Mouse (Mus musculus) layer of hippocampus, adult 9-11 months (tissue): ENCODE measurements around the gene 4930512M02Rik.
"Not testable (repeated sequence)": the region's sequence is repeated elsewhere in the genome, so short reads cannot be mapped to it uniquely, and the experiment has no call there.

ENCODE experiments used
- DNase-seq: peaks from one replicate; pipeline ENCODE4 v3.0.0; 2022

Gene 4930512M02Rik

DNA sequence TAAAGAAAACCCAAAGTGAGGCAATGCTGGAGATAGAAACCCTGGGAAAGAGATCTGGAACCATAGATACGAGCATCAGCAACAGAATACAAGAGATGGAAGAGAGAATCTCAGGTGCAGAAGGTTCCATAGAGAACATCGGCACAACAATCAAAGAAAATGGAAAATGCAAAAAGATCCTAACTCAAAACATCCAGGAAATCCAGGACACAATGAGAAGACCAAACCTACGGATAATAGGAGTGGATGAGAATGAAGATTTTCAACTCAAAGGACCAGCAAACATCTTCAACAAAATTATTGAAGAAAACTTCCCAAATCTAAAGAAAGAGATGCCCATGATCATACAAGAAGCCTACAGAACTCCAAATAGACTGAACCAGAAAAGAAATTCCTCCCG is at the start of gene 4930512M02Rik:
4930512M02Rik (minus strand) TSS at position 101 of the 400 bp plus-strand sequence.
- not testable (repeated sequence) for DNase-seq

DNA sequence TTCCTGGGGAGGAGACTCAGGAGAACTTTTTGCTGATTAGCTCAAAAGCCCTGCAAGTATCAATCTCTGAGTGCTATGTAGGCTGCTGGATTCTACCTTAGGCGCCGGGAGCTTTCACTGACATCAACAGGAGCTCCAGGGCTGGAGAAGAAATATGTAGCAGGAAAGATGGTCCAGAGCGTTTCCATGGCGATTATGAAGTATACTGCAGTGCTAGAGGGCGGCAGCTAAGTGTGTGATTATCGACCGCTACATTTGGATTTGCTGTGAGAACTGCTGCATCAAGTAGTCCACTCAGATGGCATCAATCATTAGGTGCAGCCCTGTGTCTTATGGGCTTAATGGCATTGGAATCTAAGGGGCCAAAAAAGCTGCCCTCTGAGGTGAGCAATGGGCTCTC is 49.5 kb upstream of the 4930512M02Rik start:
- no peak for DNase-seq

DNA sequence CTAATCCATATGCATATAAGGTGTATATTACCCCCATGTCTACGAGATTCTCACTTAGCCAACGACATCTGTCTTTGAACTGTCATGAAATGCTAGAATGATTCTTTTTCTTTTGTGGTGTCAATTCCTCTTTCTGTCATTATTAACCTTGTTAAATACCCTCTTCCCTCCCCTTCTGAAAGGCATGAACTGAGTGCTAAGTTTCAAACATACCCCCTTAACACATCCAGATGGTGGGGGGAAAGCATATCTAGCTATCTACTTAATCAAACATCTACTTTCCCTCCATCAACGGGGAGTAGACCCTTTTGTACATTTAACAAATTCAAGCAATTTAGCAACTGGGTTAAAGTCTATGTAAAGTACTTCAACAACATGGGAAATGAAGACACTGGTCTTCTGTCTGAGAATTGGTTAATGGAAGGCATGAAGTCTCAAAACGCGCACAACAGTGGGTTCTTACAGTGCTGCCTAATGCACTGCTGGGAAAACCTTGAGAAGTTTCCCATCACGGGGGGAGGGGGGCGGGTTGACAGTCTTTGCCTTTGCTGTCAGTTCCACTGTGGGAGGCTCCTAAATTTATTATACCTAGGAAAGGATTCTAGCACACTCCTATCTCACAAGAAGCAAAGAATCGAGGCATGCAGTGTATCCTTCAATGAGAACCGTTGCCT is 48.6 kb upstream of the 4930512M02Rik start:
- no peak for DNase-seq

DNA sequence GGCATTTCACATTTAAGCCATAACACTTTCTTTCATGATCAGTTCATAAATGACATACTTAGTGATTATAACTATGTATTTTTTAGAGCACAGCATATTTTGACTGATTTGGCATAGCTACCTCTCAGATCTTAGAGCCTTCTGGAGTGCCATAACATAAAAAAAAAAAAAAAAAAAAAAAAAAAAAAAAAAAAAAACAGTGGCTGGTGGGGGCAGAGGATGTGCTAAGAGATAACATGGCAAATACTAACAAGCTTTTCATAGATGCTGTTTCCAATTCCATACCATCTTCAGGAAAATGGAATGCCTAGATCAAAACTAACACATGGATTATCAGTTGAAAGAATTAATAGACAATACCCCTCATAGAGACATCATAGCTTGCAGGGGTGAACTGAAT is 47.4 kb upstream of the 4930512M02Rik start:
- no peak for DNase-seq

DNA sequence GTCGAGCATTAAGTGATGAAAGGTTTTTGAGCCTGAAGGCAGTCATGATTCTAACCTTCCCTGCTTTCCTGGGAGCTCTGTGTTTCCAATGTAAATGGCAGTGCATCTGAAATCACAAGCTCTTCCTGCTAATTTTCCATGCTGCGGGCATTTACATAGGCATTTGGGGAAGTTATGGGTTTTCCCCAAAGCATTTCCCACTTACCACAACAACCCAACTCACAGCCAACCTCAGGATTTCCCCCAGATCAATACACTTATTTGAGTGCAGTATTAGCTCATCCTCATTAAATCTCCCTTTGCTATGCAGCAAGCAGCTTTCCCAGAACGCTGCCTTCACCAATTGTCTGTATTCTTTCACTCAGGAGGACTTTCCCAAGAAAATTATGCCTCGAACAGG is 45.3 kb upstream of the 4930512M02Rik start:
- no peak for DNase-seq

DNA sequence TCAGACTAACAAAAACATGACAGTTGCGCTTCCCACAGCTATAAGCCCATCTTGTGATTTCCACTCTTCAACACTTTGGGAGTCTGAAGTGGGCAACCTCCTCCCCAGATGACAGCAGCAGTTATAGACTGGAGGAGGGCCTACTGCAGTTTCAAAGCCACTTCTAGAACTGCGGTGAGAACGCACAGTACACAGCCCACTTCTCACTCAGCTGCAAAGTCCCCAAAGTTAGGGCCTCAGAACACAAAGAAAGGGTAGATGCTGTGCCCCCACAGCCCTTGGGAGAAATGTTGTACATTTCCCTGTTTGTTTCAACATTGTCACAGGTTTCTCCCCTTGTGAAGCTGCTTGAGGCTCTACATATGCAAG is 40.3 kb upstream of the 4930512M02Rik start:
- DNase-seq: no peak

DNA sequence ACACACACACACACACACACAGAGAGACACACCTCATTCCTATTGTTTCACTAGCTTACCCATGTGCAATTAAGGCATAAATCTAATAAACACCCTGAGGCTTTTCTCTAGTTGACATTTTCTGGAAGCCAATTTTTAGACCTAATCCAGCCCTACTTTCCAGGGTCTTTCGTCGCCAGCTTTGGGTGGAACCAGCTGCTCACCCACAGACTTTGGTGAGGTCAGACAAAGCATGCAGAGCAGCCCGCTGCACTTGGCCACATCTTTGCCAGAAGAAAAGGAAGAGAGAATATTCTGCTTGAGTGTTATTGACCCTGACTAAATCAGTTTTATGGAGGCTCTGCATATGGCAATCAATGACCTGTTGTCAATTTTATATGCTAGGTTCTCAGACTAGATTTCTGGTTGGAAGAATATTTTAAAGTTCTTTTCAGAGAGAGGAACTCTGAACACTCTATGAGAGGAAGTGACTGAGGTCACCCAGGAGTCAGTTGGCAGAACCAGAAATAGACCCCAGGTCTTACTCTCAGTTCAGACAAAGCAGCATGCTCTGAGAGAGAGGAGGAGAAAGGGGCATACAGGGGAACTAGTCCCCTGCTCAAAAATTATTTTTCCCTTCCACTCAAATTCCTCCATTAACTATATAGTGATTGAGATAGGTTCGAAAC is 39.8 kb upstream of the 4930512M02Rik start:
- DNase-seq: no peak

DNA sequence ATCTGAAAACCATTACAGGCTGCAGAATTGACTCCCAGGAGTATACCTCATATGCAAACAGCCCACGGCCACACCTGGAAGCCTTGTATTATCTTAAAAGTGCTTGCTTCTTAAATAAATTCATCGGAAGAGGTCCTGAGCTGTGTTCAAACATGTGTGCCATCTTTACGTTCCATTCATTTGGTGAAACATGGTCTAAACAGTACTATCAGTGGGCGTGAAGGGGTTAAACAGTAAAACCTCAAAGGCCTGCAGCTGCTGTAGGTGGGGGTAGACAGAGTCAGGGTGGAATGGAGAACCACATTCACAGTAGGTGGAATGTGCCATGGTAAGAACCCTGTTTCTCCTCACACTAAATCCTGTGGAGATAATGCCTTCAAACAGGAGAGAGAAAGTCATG is 33.0 kb upstream of the 4930512M02Rik start:
- DNase-seq: no peak

DNA sequence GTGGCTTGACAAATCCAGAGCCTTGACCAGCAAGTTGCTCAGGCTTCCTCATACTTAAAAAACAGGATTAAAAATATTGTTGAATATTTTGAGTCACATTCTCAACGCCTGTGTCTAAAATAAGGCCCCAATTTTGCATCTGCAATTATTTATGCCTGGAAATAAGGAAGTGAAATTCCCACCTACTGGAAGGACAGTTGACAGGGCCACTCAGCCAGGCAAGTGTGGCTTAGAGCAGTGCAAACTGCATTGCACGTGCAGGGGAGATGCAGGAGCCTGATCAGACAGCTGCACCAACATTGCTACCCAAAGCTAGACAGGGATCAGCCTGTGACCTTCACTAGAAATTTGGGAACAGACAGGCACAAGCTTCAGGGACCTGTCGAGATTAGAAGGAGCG is 31.2 kb upstream of the 4930512M02Rik start:
- DNase-seq: no peak

DNA sequence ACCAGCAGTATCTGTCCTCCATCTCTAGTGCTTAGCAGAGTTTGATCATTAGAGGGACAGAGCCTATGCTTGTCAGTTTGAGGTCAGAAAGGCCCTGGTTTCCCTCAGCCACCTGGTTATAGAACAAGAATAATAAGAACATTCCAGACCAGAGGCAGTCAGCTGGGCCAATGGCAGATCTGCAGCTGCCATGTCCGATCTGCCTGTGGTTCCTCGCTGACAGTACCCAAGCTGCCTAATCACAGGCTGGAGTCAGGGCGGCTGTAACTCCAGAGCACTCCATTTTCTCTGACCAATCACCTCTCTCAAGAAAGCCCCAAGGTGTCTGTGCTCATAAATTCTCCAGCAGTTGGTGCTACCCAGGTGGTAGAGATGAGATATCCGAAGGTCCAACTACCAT is 30.0 kb upstream of the 4930512M02Rik start:
- no peak for DNase-seq

DNA sequence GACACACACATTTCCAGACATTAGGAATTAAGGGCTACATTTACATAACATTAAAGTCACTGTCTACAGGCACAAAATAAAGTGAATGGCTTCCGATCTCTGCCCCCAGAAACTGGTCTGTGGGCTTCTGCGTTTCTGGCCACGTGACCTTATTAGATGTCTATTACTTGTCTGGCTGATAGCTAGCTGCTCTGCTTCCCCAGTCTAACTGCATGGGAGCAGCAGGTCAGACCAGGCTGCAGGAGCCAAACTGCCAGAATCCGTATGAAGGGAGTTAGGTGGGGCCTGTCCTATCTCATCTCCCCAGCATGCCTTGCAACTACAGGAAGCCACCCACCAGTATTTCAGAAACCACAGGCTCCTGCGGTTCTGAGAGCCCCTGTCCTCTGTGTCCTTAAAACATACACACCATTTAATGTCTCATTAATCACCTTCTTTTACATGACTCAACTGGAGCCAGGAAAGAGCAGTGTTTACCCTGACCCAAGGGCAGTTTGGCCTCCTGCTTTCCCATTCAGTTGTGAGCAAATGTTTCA is 29.4 kb upstream of the 4930512M02Rik start:
- no peak for DNase-seq

DNA sequence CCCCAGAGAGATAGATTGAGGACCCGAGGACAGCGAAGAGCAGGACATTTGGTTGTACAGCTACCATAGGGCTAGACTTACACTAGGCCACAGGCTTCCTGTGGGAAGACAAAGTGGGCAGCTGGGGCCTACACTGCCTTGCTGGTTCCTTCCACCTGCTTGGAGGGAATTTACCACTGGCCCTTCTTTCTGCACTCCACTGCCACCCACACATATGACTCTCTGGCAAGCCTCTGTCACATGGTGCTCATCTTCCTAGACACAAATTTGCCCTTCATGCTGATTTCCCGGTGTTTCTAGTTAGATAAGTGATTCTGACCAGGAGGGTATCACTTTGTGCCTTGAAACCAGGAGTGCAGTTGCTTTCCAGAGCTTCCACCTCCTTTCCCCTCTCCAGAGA is 28.8 kb upstream of the 4930512M02Rik start:
- DNase-seq: no peak

DNA sequence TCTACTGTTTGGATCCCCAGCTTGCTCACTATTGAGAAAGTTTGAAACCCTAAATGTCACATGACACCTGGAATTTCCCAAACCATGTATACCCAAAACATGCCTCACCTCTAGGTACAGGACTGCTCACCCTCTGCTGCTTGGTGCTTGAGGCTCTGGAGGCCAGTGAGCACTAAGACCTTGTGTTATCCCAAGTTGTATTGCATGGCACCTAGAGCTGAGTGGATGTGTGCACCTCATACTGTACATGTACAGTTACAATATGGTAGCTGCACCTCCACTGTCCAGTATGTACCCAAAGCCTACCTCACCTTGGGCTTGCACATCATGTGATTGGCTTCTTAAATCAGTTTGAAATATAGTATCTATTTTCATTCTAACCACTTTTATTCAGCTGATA is 16.7 kb upstream of the 4930512M02Rik start:
- DNase-seq: no peak

DNA sequence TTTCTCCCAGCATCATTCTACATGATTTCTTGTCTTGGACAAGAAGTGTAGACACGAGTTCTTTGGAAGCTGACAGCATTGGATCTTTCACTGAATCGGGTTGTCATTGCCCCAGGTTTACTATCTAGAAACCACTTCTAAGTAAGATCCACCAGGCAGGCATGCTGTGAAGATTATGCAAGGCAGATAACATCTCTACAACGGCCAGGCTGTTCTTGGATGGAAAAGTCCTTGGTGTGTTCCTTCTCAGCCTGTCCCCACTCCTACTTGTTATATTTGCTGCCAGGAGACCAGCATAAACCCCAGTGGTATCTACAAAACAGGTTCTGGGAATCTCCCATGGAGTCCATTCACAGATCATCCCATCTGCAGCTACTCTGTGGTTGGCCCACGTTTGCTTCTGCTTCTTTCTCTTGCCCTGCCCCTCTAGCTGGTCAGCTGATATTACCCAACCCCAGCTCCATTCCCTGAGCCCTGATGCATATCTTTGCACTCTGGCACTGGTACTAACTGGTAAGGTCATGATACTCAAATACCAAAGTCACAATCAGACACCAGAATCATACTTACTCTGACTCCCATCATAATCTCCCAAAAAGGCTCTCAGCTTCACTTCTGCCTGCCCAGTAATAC is 3.4 kb downstream of the 4930512M02Rik start:
- DNase-seq: no peak

DNA sequence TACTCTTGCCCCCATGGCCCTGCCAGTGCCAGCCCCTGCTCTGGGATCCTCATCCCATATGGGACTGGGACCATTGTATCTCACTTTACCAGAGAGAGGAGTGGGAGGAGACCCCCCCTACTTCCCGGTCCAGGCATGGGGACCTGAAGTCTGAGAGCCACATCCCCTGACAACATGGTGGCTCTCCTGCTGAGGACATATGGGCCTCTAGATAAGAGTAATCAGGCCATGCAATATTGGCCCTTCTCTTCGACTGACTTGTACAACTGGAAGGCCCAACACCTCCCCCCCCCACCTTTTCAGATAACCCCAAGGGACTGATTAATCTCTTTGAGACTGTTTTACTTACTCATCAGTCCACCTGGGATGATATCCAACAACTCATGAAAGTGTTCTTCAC is 18.4 kb downstream of the 4930512M02Rik start:
- no peak for DNase-seq

DNA sequence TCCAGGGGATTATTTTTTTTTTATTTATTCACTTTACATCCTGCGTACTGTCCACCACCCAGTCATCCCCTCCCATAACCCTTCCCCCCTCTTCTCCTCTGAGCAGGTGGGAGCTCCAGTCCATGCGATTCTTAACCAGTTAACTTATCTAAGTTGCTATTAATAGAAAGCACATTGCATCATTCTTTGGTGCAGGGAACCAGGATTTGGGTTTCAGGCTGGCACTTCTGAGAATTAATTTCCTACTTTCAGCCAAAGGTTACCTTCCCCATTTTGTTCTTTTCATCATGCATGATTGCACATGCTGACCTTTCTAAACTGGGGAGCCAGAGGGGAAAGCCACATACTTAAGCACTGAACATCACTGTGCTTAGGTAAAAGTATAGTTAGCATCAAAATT is 40.3 kb downstream of the 4930512M02Rik start:
- DNase-seq: no peak

DNA sequence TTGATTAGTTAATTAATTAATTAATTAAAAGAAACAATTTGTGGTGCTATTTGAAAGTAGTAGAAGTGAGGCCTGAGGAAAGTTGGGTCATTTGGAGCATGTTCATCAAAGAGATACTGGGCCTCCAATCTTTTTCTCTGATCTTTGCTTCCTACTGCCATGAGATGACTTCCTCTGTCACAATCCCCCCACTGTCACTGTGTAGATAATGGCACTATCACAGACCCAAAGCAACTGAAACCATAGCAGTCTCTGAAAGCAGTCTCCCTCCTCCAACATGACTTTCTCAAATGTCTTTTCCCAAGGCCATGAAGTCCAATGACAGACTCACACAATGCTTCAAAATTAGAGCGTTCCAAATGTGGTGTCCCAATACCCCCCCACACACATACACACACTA is 41.2 kb downstream of the 4930512M02Rik start:
- DNase-seq: no peak

DNA sequence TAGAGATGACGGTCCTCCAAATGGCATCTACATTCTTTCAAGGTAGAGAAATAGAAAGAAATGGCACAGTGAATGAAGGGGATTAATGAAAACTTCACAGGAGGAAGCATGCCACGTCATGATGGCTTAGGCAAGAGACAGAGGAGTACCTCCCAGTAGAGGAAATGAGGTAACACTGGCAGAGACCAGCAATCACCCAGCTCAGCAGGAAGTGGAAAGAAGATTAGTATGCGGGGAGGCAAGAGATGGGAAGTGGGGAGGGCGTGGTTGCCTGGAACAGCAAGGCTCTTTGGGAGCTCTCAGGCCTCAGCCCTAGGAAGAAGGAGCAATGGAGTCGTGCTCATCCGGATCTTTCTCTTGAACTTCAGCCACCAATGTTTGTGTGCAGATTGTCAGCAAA is 53.9 kb downstream of the 4930512M02Rik start:
- DNase-seq: no peak

DNA sequence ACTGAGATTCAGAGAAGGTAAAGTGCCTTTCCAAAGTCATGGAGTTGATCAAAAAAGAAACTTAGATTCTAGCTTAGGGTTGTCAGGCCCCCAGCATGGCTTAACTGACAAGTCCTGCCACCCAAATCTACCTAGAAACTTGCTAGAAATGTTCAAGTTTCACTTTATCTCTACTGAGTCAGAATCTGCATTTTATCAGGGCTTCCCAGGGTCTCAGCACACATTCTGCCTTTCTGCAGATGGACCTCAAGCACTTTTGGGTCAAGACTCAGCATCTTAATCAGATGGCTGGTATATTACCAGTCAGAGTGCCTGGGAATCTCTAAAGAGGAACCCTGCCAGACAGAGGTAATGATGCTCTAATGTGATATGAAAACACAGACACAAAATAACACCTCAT is 56.9 kb downstream of the 4930512M02Rik start:
- no peak for DNase-seq

DNA sequence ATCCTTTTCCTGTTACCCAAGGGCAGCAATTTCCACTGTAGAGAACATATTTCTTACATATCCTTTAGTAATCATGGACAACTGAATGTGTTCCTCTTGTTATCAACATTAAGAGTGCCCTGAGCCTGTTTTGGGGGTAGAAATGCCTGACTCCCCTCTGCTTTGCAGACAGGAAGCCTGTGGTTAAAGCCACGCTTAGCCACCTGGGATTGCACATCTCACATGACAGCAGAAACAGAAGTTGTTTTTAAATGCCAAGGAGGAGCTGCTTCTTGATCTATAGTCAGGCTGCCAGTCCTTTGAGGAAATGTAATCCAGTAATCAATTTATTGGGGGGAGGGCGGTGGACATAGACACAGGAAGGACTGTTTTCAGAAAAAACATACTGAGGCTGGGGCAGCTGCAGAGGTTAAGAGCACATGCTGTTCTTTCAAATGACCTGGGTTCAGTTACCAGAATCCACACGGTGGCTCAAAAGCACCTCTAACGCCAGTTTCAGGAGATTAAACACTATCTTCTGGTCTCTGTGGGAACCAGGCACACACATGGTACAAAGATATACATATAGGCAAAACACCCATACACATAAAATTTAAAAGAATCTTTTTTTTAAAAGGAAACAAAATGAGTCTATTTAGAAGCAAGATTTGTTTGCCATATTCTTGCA is 58.0 kb downstream of the 4930512M02Rik start:
- no peak for DNase-seq

DNA sequence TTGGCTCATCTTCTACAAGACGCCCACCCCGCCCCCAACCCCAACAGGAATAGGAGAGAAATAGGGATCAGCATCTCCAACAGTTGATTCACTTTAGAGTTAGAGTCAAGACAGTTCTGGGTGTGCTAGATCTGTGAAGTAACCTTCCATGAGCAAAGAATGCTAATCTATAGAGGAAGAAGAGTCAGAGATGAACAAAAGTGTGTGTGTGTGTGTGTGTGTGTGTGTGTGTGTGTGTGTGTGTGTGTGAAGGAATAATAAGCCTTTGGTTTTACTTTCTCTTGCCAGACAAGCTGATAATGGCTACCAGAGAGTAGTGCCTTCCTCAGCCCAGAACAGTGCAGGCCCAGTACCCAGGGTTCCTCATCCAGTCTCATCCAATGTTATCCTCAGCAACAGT is 59.6 kb downstream of the 4930512M02Rik start:
- DNase-seq: no peak

DNA sequence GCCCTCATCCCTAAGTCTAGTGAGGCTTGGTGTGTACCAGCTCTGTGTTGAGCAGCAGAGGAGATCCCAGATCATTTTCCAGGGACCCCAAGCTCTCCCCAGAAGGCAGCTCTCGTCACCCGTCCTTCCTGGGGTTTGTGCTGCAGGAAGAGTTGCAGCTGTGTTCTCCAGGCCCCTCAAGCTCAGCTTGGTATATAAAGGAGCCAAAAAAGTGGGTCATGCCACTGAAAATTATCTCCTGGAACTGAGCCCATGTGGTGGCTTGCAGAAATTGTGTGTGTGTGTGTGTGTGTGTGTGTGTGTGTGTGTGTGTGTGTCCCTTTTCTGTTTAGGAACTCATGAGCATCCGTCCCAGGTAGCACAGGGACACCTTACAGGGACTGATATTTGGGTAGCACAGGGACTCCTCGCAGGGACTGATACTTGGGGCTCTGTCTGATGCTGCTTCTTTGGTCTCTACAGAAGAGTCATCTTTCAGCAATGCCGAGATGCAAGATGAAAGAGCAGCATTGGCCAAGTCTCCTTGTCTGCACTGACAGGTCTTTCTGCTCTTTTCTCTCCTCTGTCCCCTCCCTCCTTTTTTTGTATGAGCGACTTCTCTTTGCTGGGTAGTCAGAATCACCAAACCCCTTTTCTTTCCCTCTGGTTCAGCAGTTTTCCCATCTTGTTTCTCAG is 62.4 kb downstream of the 4930512M02Rik start:
- DNase-seq: no peak
